Mouse (Mus musculus) heart, adult 2 months (tissue): Measurements from ENCODE around the gene Bphl.
"Not testable (repeated sequence)": the region's sequence is repeated elsewhere in the genome, so short reads cannot be mapped to it uniquely, and the experiment has no call there.

Experiments used
- CTCF ChIP-seq: fragments of 200-600 bp; IDR thresholded peaks from 2 replicates; pipeline ENCODE4 v1.8.1; 2022; ENCODE audit warnings: antibody characterized with exemption, mild to moderate bottlenecking, moderate library complexity
- EP300 ChIP-seq: fragments of 200-500 bp; IDR thresholded peaks from 2 replicates; pipeline ENCODE4 v1.6.1; 2011; ENCODE audit warnings: low read depth, low read length, control low read depth; ENCODE audit not compliant: insufficient read depth
- POLR2A ChIP-seq: fragments of 200-500 bp; IDR thresholded peaks from 2 replicates; pipeline ENCODE4 v1.6.1; 2011; ENCODE audit warnings: mild to moderate bottlenecking, low read depth, low read length, control low read depth; ENCODE audit not compliant: insufficient read depth

GRCm38 (mm10) chr13:34088201-34088649 is 50.8 kb downstream of the Bphl start:
- not testable (repeated sequence) for TF ChIP-seq CTCF, POLR2A, EP300
